Mouse (Mus musculus) cerebellum, postnatal 14 days (tissue): ENCODE measurements around the gene Cetn3.

Source experiments
- DNase-seq, 2 experiments: peaks; one replicate each; pipeline ENCODE4 v3.0.0; 2021; ENCODE audit warnings: mixed read lengths in 2 of 2

Cetn3 gene

GRCm38 (mm10) chr13:81824576-81825330 lies 41.9 kb downstream of the Cetn3 start:
- no peak for DNase-seq

- peak in 1 of 2 experiments; percentile 23 for DNase-seq
Measured at GRCm38 (mm10) chr13:81828486-81828885, 45.6 kb downstream of the Cetn3 start.

DNA sequence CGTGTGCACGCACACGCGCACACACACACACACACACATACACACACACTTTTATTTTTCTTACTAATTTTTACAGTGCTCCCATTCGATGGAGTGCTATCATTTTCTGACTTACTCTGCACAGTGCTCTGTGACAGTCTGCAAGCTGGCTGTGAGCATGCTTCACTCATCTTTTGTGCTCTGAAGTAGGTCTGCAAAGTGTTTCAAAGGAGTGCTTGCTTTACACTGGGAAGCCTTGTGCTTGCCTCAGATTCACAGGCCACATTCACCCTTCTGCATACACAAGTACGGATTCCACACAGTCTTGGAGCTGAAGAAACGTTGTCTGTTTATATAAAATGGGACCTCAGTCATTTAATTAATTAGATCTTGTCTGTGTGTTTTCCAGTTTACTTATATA lies 49.0 kb downstream of the Cetn3 start:
- DNase-seq: no peak

DNA sequence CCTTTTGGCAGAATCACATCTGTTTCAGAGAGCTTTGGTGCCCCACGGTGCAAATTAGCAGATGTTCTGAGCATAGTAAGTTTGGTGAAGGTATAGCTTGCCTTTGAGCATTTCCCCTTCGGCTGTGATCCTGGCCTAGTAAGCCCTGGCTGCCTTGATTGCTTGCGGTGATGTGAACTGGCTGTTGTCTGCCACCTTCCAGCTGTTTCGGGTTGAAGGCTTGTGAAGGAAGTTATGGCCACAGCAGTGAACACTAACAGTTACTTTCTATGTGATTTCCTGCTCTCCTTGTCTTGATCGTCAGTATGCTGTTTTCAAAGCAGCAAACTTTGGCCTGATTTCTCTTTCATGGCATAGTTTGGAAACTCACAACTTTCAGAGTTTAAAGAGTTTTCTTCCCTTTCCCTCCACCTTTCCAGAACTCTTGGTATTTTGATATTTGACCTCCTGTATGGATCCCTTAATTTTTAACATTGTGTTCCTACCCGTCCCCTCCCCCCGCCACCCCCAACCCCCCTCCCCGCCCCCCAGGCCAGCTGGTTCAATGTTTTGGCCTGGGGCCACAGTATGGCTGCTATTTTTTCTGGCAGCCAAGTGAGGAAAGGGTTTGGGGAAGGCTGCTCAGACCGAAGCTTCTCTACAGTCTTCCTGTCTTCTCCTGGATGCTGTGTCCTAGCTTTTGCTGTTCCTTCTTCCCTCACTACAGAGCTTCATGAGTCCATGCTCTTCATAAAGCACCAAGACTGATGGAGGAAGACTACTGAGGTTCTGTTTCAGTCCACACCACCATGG lies 53.7 kb downstream of the Cetn3 start:
- peak; percentile 3 to 12 for DNase-seq

DNA sequence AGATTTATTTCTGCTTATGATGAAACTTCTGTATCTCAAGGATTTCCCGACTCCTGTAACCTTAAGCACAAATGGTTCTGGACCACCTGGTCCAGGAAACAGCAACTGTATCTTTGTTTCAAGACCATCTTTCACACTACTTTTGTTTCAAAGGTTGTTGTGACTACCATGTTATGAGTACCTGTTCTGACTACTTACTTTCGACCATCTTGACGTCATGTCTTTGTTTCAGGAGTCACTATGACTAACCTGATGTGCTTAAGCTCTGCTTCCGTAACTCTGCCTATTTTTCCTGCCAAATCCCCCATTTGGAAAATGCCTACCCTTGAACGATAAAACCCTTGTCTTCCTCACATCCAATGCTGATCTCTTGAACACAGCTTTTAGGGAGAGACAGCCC lies 55.1 kb downstream of the Cetn3 start:
- no peak for DNase-seq

GRCm38 (mm10) chr13:81838948-81839347 lies 56.1 kb downstream of the Cetn3 start:
- no peak for DNase-seq

DNA sequence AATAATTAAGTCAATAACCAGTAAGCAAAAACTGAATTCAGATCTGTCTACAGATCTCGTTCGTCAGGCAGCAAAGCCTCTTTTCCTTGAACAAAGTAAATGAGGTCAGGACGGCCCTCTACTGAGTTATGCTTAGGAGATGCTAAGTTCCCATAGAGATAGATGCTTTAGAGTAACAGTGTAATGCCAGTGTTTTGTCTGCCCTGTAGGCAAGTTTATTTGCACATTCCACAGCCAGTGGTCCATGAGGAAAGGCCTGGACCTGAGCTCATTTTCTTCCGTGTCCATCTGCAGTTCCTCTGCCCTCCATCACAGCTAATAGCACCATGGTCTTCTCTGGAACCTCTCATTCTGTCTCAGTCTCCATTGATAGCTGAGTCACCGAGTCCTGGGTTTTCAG lies 57.4 kb downstream of the Cetn3 start:
- DNase-seq: no peak

GRCm38 (mm10) chr13:81840646-81841045 lies 57.8 kb downstream of the Cetn3 start:
- no peak for DNase-seq

DNA sequence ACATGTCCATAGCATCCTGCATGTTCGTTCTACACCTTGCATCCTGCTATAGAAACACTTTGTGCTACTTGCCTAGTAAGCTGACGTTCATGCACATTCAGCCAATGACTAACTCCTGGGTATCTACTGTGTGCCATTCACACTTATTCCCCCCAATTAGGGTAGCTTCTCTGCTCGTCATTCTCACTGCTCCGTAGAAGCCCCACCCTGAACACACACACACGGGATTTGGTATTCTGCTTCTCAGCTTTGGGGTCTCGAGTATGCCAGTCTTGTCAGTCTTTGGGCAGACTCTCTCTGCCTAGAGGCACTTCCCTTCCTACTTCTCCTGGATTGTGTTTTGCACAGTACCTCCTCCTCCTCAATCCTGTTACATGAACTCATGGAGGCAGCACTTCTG lies 59.4 kb downstream of the Cetn3 start:
- no peak for DNase-seq
